Mouse (Mus musculus): Measurements from ENCODE around the gene Scgb3a1. TPM values are rescaled to one million over a fixed set of nuclear protein-coding genes. Genes with fewer than 3 reads are reported as not detected.
A peak's percentile ranks its signal among the peaks of the same experiment; 100 is the strongest.

The Scgb3a1 gene
- total RNA-seq, 2 experiments from 2014 or later = 0.78 TPM; not detected in 1

- peak; percentile 98 for DNase-seq (ENCODE audit: low spot score in 2 of 2)
- intact Hi-C loops (cut with DNase I) = loop anchor here (5.0 to 10.0 kb wide), 2 partner anchors 135 to 252 kb away; partner anchors contain the start of gene Mapk9
Measured at GRCm38 (mm10) chr11:49712555-49713335, 49.3 kb downstream of the Scgb3a1 start, which contains the start of gene Cnot6. Gene Cnot6, minus strand, starts transcription at chr11:49712723.

GRCm38 (mm10) chr11:49713336-49714334, 50.2 kb downstream of the Scgb3a1 start:
- intact Hi-C loops (cut with DNase I) = loop anchor here (5.0 to 10.0 kb wide), 2 partner anchors 134 to 251 kb away; partner anchors contain the start of gene Mapk9

More at GRCm38 (mm10) chr11:49713336-49714334, 50.2 kb downstream of the Scgb3a1 start:
- DNase-seq (ENCODE audit: low spot score in 2 of 2) = peak in 1 of 2 experiments; percentile 11

Other genes with a start within 250 kb of the Scgb3a1 start
- not detected for gene Olfr1389, start 240.5 kb upstream of the Scgb3a1 start, total RNA-seq (2021)
- gene Olfr1388, start 227.0 kb upstream of the Scgb3a1 start, total RNA-seq (2021) = under 1 TPM; 0.18 to 0.34 TPM
- not detected for gene Olfr1387, start 208.3 kb upstream of the Scgb3a1 start, total RNA-seq (2021)
- not detected for gene Olfr1386, start 198.6 kb upstream of the Scgb3a1 start, total RNA-seq (2021)
- gene Olfr1385, start 174.5 kb upstream of the Scgb3a1 start, total RNA-seq (2021) = not detected
- gene Olfr1384, start 156.9 kb upstream of the Scgb3a1 start, total RNA-seq (2021) = not detected
- gene Olfr1383, start 144.0 kb upstream of the Scgb3a1 start, total RNA-seq (2021) = not detected
- not detected for gene Olfr1382, start 135.4 kb upstream of the Scgb3a1 start, total RNA-seq (2021)
- gene Olfr1381, start 120.2 kb upstream of the Scgb3a1 start, total RNA-seq (2021) = not detected
- not detected for gene Olfr1380, start 106.7 kb upstream of the Scgb3a1 start, total RNA-seq (2021)
- 1 to 10 TPM; 2.3 to 2.6 TPM for gene Flt4, start 54.3 kb upstream of the Scgb3a1 start, total RNA-seq (2021)
- 10 to 100 TPM; 44.7 to 51.6 TPM for gene Cnot6, start 49.1 kb downstream of the Scgb3a1 start, total RNA-seq (2021)
- 10 to 100 TPM in 1 of 2 experiments, 1 to 10 TPM in 1; 6.0 to 10.1 TPM for gene Gfpt2, start 130.6 kb downstream of the Scgb3a1 start, total RNA-seq (2021)
- gene Mapk9, start 183.1 kb downstream of the Scgb3a1 start, total RNA-seq (2021) = 100 to 1,000 TPM; 212 to 231 TPM
- 10 to 100 TPM; 36.6 to 46.4 TPM for gene Rasgef1c, start 238.2 kb downstream of the Scgb3a1 start, total RNA-seq (2021)